Mouse (Mus musculus) forebrain, embryonic 16.5 days (tissue): ENCODE results near the gene Wdpcp. TPM values are rescaled to one million over a fixed set of nuclear protein-coding genes. Genes with fewer than 3 reads are reported as not detected.

Source experiments
- ATAC-seq: fragments of 200-750 bp; cut with Nextera tagmentation; 2 replicates; pipeline ENCODE4 v1.8.0; 2017; ENCODE audit warnings: mild to moderate bottlenecking, moderate library complexity
- H3K27ac ChIP-seq: fragments of 300-500 bp; sonication (generic); 2 replicates; pipeline ENCODE4 v1.5.1; 2014; ENCODE audit warnings: low read length, control low read depth
- H3K27me3 ChIP-seq: fragments of 300-500 bp; sonication (generic); replicated peaks from 2 replicates; pipeline ENCODE4 v1.6.1; 2014; ENCODE audit warnings: low read length; ENCODE audit not compliant: control insufficient read depth, insufficient read depth
- H3K36me3 ChIP-seq: fragments of 300-500 bp; sonication (generic); 2 replicates; pipeline ENCODE4 v1.6.1; 2014; ENCODE audit not compliant: control insufficient read depth, insufficient read depth
- H3K4me1 ChIP-seq: fragments of 300-500 bp; sonication (generic); replicated peaks from 2 replicates; pipeline ENCODE4 v1.6.1; 2014; ENCODE audit warnings: low read length; ENCODE audit not compliant: control insufficient read depth, insufficient read depth
- H3K4me2 ChIP-seq: fragments of 300-500 bp; sonication (generic); 2 replicates; pipeline ENCODE4 v1.6.1; 2014; ENCODE audit warnings: mild to moderate bottlenecking, low read length, control low read depth
- H3K4me3 ChIP-seq: fragments of 300-500 bp; sonication (generic); replicated peaks from 2 replicates; pipeline ENCODE4 v1.5.1; 2014; ENCODE audit warnings: mild to moderate bottlenecking, low read length, control low read depth
- H3K9ac ChIP-seq: fragments of 300-500 bp; sonication (generic); replicated peaks from 2 replicates; pipeline ENCODE4 v1.6.1; 2014; ENCODE audit warnings: low read depth, low read length, control low read depth
- H3K9me3 ChIP-seq: fragments of 300-500 bp; sonication (generic); 2 replicates; pipeline ENCODE4 v1.6.1; 2016; ENCODE audit warnings: low read length; ENCODE audit not compliant: control insufficient read depth
- WGBS: fragments of 180-500 bp; shearing (Covaris S2); extraction: QIAGEN DNeasy Blood & Tissue Kit; methylation state at CpG from one replicate; pipeline ENCODE4 v1.1.7; 2014; 5-methylcytosine and 5-hydroxymethylcytosine counted together
- polyA plus RNA-seq: library from polyadenylated mRNA; unstranded; fragments of >200 nt; fragmentation: Nextera tagmentation; extraction: Ambion mirVana; gene quantifications from 2 replicates; pipeline ENCODE4 v1.2.1, GENCODE M21; 2015

Gene Wdpcp
- polyA plus RNA-seq, 1 experiment from 2014 or later, result 12.0 TPM

DNA sequence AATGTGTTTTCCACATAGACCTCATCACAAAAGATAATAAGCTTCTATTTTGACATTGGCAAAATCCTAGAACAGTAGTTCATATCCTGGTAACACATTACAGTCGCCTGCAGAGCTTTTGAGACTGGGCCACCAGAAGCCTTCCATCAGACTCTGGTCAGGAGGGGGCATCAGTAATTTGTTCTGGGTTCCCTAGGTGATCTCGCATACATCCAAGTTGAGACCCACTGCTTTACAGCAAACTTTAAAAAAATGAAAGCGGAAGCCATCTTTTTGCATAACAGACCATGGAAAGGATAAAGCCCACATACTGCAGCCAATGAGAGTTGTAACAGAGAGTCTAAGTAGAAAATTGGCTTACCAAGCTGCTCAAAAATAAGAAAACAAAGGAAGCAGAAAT is 125.6 kb downstream of the Wdpcp start:
- no peaks in the 10 kb centered on the region for H3K27me3 ChIP-seq
- no peaks in the 10 kb centered on the region for H3K9me3 ChIP-seq
- no peak overlapping the region for H3K4me3 ChIP-seq
- 69% methylated on average over 3 of the region's 3 CpGs for WGBS
- no peaks in the 10 kb centered on the region for H3K36me3 ChIP-seq
- H3K27ac ChIP-seq, result no peak overlapping the region
- no peak for ATAC-seq
- H3K4me1 ChIP-seq, result no peaks in the 10 kb centered on the region; the same call in 1 of the 2 replicates
- no peak overlapping the region for H3K4me2 ChIP-seq
- no peak overlapping the region for H3K9ac ChIP-seq

GRCm38 (mm10) chr11:21713508-21713907 is 141.5 kb downstream of the Wdpcp start:
- H3K9ac ChIP-seq, result no peak overlapping the region
- H3K4me1 ChIP-seq, result peaks cover 7% of the 10 kb centered on the region
- 0 out of 2 replicates have a peak, but pooled peaks cover 4% of the 10 kb centered on the region for H3K9me3 ChIP-seq
- H3K4me2 ChIP-seq, result no peak overlapping the region
- H3K27ac ChIP-seq, result no peak overlapping the region
- H3K27me3 ChIP-seq, result no peaks in the 10 kb centered on the region
- ATAC-seq, result peak; percentile 89
- no peaks in the 10 kb centered on the region for H3K36me3 ChIP-seq
- no peak overlapping the region for H3K4me3 ChIP-seq

DNA sequence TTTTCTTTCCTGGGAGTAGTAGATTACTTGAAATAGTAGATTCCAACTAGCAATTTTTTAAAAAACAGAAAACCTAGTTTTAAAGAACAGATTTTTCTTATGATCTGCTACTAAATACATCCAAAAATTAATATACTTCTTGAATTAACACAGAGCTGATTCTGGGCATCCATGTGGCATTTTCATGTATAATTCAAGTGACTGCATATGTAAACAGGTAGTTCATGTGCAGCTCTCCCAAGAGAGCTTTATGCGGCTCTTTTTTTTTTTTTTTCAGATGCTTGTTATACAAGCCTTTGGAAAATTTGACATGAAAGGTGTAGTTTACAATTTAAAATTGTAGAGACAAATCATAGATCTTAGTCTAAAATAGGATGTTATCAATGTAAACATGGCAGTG is 142.0 kb downstream of the Wdpcp start:
- Histone ChIP-seq H3K9ac (no peak overlapping the region), H3K27me3 (no peaks in the 10 kb centered on the region), H3K4me2 (no peak overlapping the region), H3K4me3 (no peak overlapping the region), H3K36me3 (no peaks in the 10 kb centered on the region), H3K9me3 (0 out of 2 replicates have a peak, but pooled peaks cover 4% of the 10 kb centered on the region), H3K27ac (no peak overlapping the region), H3K4me1 (peaks cover 7% of the 10 kb centered on the region)
- ATAC-seq, result peak; percentile 78
- 58% methylated on average over 1 of the region's 1 CpGs for WGBS

- Histone ChIP-seq H3K9ac (no peak overlapping the region), H3K27me3 (no peaks in the 10 kb centered on the region)
- ATAC-seq, result no peak
Measured at GRCm38 (mm10) chr11:21726329-21726728, 154.3 kb downstream of the Wdpcp start.

DNA sequence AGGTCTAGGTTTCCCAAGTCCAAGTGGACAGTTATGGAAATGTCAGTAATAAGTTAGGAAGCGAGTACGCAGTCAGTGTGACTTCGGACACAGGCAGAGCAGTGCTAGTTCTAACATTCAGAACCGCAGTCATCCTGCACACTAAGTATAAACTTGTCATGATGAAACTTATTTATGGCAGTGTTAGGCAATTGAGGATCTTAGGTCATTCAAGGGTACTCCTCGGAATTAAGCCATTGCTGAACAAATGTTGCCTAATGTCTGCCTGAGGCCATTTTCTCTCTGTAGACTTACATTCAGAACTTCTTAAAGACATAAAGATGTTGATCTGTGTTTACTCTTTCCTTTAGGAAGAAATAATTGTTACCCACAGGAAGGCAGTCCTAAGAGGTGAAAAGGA is 157.0 kb downstream of the Wdpcp start:
- Histone ChIP-seq H3K36me3 (no peaks in the 10 kb centered on the region), H3K9ac (no peak overlapping the region), H3K27me3 (no peaks in the 10 kb centered on the region), H3K4me2 (no peak overlapping the region), H3K4me3 (no peak overlapping the region), H3K4me1 (no peaks in the 10 kb centered on the region), H3K27ac (no peak overlapping the region), H3K9me3 (no peaks in the 10 kb centered on the region)
- 87% methylated on average over 5 of the region's 5 CpGs for WGBS
- ATAC-seq, result no peak

More at GRCm38 (mm10) chr11:21726329-21726728, 154.3 kb downstream of the Wdpcp start:
- Histone ChIP-seq H3K27ac (no peak overlapping the region), H3K4me1 (no peaks in the 10 kb centered on the region), H3K9me3 (no peaks in the 10 kb centered on the region), H3K4me2 (no peak overlapping the region), H3K36me3 (no peaks in the 10 kb centered on the region), H3K4me3 (no peak overlapping the region)
- 81% methylated on average over 1 of the region's 1 CpGs for WGBS

DNA sequence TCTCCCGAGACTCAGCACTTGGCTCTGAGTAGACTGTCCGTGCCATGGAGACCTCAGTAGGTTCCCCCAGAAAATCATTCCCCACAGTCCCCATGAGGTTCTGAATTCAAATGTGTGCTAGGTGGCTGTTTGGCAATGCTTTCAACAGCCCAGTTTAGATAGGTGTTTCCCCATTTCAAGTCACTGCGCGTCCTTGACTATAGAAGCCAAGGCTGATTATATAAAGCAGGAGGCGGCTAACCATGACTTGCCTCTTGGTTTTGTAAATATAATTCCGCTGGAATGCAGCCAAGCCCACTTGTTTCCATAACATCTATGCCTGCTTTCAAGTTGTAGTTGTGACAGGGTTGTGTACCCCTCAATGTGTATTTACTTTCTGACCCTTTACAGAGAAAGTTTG is 157.9 kb downstream of the Wdpcp start:
- H3K4me3 ChIP-seq, result no peak overlapping the region
- no peak for ATAC-seq
- H3K27ac ChIP-seq, result no peak overlapping the region
- H3K9me3 ChIP-seq, result no peaks in the 10 kb centered on the region
- no peaks in the 10 kb centered on the region for H3K36me3 ChIP-seq
- no peak overlapping the region for H3K4me2 ChIP-seq
- H3K9ac ChIP-seq, result no peak overlapping the region
- H3K27me3 ChIP-seq, result no peaks in the 10 kb centered on the region
- H3K4me1 ChIP-seq, result no peaks in the 10 kb centered on the region
- WGBS, result 82% methylated on average over 6 of the region's 6 CpGs

GRCm38 (mm10) chr11:21735272-21735671 is 163.2 kb downstream of the Wdpcp start:
- ATAC-seq, result no peak
- WGBS, result 23% methylated on average over 6 of the region's 6 CpGs
- H3K36me3 ChIP-seq, result no peaks in the 10 kb centered on the region
- no peaks in the 10 kb centered on the region for H3K4me1 ChIP-seq
- no peak overlapping the region for H3K9ac ChIP-seq
- H3K4me2 ChIP-seq, result no peak overlapping the region
- no peak overlapping the region for H3K4me3 ChIP-seq
- H3K27ac ChIP-seq, result no peak overlapping the region
- no peaks in the 10 kb centered on the region for H3K27me3 ChIP-seq
- no peaks in the 10 kb centered on the region for H3K9me3 ChIP-seq

DNA sequence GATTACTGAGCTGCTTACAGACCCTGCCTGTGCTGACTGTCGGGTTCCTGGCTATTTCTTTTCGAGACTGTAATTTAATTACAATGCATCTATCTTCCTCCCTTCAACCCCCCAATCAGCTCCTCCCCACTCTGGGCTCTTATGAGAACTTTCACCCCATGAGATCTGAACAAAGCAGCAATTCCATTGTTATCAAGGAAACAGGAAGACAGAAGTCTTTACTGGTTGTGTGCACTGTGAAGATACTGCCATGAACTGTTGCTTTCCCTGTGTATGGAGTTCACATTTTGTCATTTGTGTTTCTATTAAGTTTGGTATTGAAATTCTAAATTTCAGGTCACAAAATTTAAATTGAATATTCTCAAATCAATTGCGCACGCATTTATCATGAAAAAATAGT is 177.5 kb downstream of the Wdpcp start:
- Histone ChIP-seq H3K9ac (no peak overlapping the region), H3K9me3 (no peaks in the 10 kb centered on the region), H3K27ac (no peak overlapping the region), H3K36me3 (no peaks in the 10 kb centered on the region), H3K4me1 (no peaks in the 10 kb centered on the region), H3K4me2 (no peak overlapping the region), H3K4me3 (no peak overlapping the region), H3K27me3 (no peaks in the 10 kb centered on the region)
- WGBS, result 57% methylated on average over 4 of the region's 4 CpGs
- no peak for ATAC-seq

DNA sequence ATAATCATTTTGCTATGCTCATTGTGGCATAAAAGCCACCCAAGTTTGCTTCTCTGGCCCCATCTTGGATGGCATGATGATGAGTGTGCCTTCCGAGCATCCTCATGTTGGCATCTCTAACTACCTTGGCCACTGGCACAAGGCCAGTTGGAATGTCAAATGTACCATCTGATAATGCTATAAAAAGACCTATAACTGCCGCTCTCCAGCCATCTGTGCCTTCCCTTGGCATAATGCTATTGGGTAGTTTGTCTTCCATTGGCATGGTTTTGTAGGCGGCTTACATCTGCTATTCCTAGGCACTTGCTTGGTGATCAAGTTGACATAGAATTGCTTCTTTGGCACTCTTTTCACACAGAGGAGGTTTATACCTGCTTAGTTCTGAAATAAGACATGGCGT is 191.2 kb downstream of the Wdpcp start:
- Histone ChIP-seq H3K9me3 (no peaks in the 10 kb centered on the region), H3K4me2 (no peak overlapping the region), H3K27me3 (no peaks in the 10 kb centered on the region), H3K4me3 (no peak overlapping the region), H3K27ac (no peak overlapping the region), H3K36me3 (no peaks in the 10 kb centered on the region), H3K4me1 (no peaks in the 10 kb centered on the region), H3K9ac (no peak overlapping the region)
- 70% methylated on average over 4 of the region's 4 CpGs for WGBS
- 0 out of 2 replicates have a peak, but pooled peaks have one; percentile 38 for ATAC-seq

- 96% methylated on average over 3 of the region's 3 CpGs for WGBS
- Histone ChIP-seq H3K27me3 (no peaks in the 10 kb centered on the region), H3K4me2 (no peak overlapping the region), H3K27ac (no peak overlapping the region), H3K9me3 (no peaks in the 10 kb centered on the region), H3K4me3 (no peak overlapping the region), H3K4me1 (no peaks in the 10 kb centered on the region), H3K9ac (no peak overlapping the region), H3K36me3 (no peaks in the 10 kb centered on the region)
- no peak for ATAC-seq
Measured at GRCm38 (mm10) chr11:21788831-21789230, 216.8 kb downstream of the Wdpcp start.
